Mouse (Mus musculus) cortical plate, adult 2 months (tissue): ENCODE measurements at regions not wholly inside any gene's neighbourhood (a gene's known extent, or its start where the extent isn't known, plus 50 kb on each side); places are given as distances from the start of the nearest gene placed in this dataset.

ENCODE experiments used
- H3K27ac ChIP-seq: fragments of 200-500 bp; 2 replicates; pipeline ENCODE4 v1.5.1; 2012; ENCODE audit warnings: low read length, control low read depth, inconsistent platforms; ENCODE audit not compliant: insufficient read depth
- H3K4me1 ChIP-seq: fragments of 200-500 bp; 2 replicates; pipeline ENCODE4 v1.6.1; 2011; ENCODE audit warnings: low read length; ENCODE audit not compliant: control insufficient read depth, insufficient read depth
- H3K4me3 ChIP-seq: fragments of 200-500 bp; 2 replicates; pipeline ENCODE4 v1.5.1; 2011; ENCODE audit warnings: mild to moderate bottlenecking, low read length, control low read depth; ENCODE audit not compliant: insufficient read depth
- CTCF ChIP-seq: fragments of 200-500 bp; IDR thresholded peaks from 2 replicates; pipeline ENCODE4 v1.5.1; 2011; ENCODE audit warnings: mild to moderate bottlenecking, control low read depth, low read length; ENCODE audit not compliant: insufficient read depth; ENCODE audit errors: extremely low read depth
- POLR2A ChIP-seq: fragments of 200-500 bp; IDR thresholded peaks from 2 replicates; pipeline ENCODE4 v1.6.1; 2011; ENCODE audit warnings: mild to moderate bottlenecking, low read length, control low read depth; ENCODE audit not compliant: insufficient read depth; ENCODE audit errors: extremely low read depth

GRCm38 (mm10) chr2:92742025-92742424, 142.5 kb downstream of the Chst1 start:
- no peaks in the 10 kb centered on the region for H3K4me1 ChIP-seq
- no peak overlapping the region for H3K4me3 ChIP-seq
- H3K27ac ChIP-seq, result no peak overlapping the region
- TF ChIP-seq CTCF (no peak), POLR2A (no peak)

- TF ChIP-seq CTCF, result no peak
- no peak for TF ChIP-seq POLR2A
Observed at GRCm38 (mm10) chr2:92742671-92743070, 143.2 kb downstream of the Chst1 start.

GRCm38 (mm10) chr2:92743152-92743551, 143.6 kb downstream of the Chst1 start:
- H3K27ac ChIP-seq, result no peak overlapping the region
- H3K4me3 ChIP-seq, result no peak overlapping the region
- TF ChIP-seq CTCF (no peak), POLR2A (no peak)
- H3K4me1 ChIP-seq, result no peaks in the 10 kb centered on the region

More at GRCm38 (mm10) chr2:92742671-92743070, 143.2 kb downstream of the Chst1 start:
- Histone ChIP-seq H3K4me1 (no peaks in the 10 kb centered on the region), H3K4me3 (no peak overlapping the region), H3K27ac (no peak overlapping the region)

GRCm38 (mm10) chr2:92743911-92744310, 144.4 kb downstream of the Chst1 start:
- H3K4me3 ChIP-seq, result no peak overlapping the region
- H3K4me1 ChIP-seq, result no peaks in the 10 kb centered on the region
- TF ChIP-seq POLR2A, result no peak
- TF ChIP-seq CTCF, result no peak
- H3K27ac ChIP-seq, result no peak overlapping the region

- TF ChIP-seq POLR2A, result no peak
- no peak for TF ChIP-seq CTCF
- Histone ChIP-seq H3K4me1 (no peaks in the 10 kb centered on the region), H3K4me3 (no peak overlapping the region), H3K27ac (no peak overlapping the region)
Observed at GRCm38 (mm10) chr2:92747406-92747805, 147.9 kb downstream of the Chst1 start.

GRCm38 (mm10) chr2:92750116-92750515, 150.6 kb downstream of the Chst1 start:
- Histone ChIP-seq H3K27ac (no peak overlapping the region), H3K4me3 (no peak overlapping the region), H3K4me1 (no peaks in the 10 kb centered on the region)
- no peak for TF ChIP-seq POLR2A
- TF ChIP-seq CTCF, result no peak

- TF ChIP-seq POLR2A (no peak), CTCF (no peak)
- Histone ChIP-seq H3K27ac (no peak overlapping the region), H3K4me1 (no peaks in the 10 kb centered on the region), H3K4me3 (no peak overlapping the region)
Observed at GRCm38 (mm10) chr2:92750672-92751071, 151.2 kb downstream of the Chst1 start.

GRCm38 (mm10) chr2:92751256-92751655, 151.7 kb downstream of the Chst1 start:
- no peak overlapping the region for H3K4me3 ChIP-seq
- no peaks in the 10 kb centered on the region for H3K4me1 ChIP-seq
- H3K27ac ChIP-seq, result no peak overlapping the region
- TF ChIP-seq POLR2A, result no peak
- TF ChIP-seq CTCF, result no peak

GRCm38 (mm10) chr2:92752156-92752555, 152.6 kb downstream of the Chst1 start:
- H3K27ac ChIP-seq, result no peak overlapping the region
- no peaks in the 10 kb centered on the region for H3K4me1 ChIP-seq
- no peak overlapping the region for H3K4me3 ChIP-seq
- no peak for TF ChIP-seq POLR2A
- no peak for TF ChIP-seq CTCF

- Histone ChIP-seq H3K4me3 (no peak overlapping the region), H3K4me1 (no peaks in the 10 kb centered on the region), H3K27ac (no peak overlapping the region)
- TF ChIP-seq POLR2A (no peak), CTCF (no peak)
Observed at GRCm38 (mm10) chr2:92752794-92753193, 153.3 kb downstream of the Chst1 start.
